Mouse (Mus musculus): ENCODE results near the gene Rhbdd2.

DNA sequence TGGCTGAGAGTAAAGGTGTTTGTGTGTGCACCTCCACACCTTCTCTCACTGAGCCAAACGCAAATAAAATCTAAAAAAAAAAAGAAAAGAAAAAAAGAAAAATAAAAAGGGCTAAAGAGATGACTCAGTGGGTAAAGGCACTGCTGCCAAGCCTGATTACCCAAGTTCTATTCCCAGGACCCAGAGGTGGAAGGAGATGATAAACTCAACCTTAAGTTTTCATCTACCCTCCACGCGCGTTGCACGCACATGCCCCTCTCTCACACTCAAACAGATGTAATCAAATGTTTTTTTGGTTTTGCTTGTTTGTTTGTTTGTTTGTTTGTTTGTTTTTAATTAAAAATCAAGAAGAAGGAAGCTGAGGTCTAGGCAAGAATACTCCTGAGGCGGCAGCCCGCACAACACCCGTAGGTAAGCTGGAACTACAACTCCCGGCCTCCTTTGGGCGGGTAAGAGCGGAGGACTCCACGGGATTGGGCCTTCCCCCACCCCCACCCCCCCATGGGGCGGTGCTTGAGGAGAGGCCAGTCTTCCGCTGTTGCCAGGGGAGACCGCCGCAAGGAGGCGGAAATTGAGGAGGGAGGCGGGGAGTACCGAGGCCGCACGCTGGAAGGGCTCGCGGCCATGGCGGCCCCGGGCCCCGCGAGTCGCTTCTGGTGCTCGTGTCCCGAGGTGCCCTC lies at the start of gene Rhbdd2:
- no peak for TF ChIP-seq CTCF (IDR thresholded peaks at IDR 0.05; ENCODE audit: borderline replicate concordance, insufficient read depth, low read length)
- peak; percentile 89 for TF ChIP-seq POLR2A (IDR thresholded peaks at IDR 0.05; ENCODE audit: low read depth, low read length)
